Comparison of ENCODE assay signal across 9 mouse cellular contexts in the genomic region with DNA sequence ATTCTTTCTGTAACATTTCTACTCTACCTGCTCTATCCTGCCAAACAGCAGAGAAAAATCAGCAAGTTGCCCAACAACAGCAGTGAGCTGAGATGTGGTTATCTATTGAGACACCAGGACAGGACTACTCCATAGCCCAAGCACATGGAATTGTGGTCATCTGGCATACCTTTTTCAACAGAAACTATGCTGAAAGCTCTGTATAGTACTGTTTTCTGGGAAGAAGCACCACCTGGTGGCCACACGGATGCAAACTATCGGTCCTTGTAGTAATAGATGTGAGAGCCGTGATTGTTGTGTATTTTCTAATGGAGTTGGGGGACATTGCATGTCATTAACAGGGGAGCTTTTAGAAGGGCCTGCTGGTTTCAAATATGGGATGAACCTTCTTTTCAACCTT. TPM values are rescaled to one million over a fixed set of nuclear protein-coding genes. Genes with fewer than 3 reads are reported as not detected.
A peak's percentile ranks its signal among the peaks of the same experiment; 100 is the strongest.
DNase-seq lines count a peak whose midpoint lies in the region; ATAC-seq and TF ChIP-seq lines count a peak whose summit lies in the region.
"Had no signal": no experiment of that assay in that cellular context is flagged by ENCODE, and none has a peak within 500 bp of the region (broad histone marks: within the 10 kb centered on the region; RNA-seq: fewer than 3 reads in every experiment).

No protein-coding gene starts in this region.

- H3K4me3 ChIP-seq in midbrain, embryonic 11.5 days (ENCODE audit: low read depth, low read length), result no peak overlapping the region
- no peak overlapping the region for H3K4me3 ChIP-seq in midbrain, embryonic 10.5 days
- H3K4me3 ChIP-seq in liver, embryonic 14.5 days (ENCODE audit: insufficient read depth in 1 of 2, low read depth in 2 of 2, low read length in 2 of 2), result no peak overlapping the region
- H3K4me3 ChIP-seq: megakaryocyte, embryonic 14.5 days had no signal

- peak; percentile 58; the same call in 1 of the 2 replicates for TF ChIP-seq CTCF in brain, embryonic 14.5 days (IDR thresholded peaks at IDR 0.05; ENCODE audit: borderline replicate concordance, extremely low read depth, insufficient read depth, insufficient read length)
- peak; percentile 61 for TF ChIP-seq CTCF in liver, embryonic 14.5 days (IDR thresholded peaks at IDR 0.05; ENCODE audit: low read depth)

- H3K36me3 ChIP-seq in midbrain, embryonic 11.5 days (ENCODE audit: control insufficient read depth, insufficient read depth, low read length), result no peaks in the 10 kb centered on the region
- no peaks in the 10 kb centered on the region for H3K36me3 ChIP-seq in midbrain, embryonic 10.5 days
- no peaks in the 10 kb centered on the region for H3K36me3 ChIP-seq in liver, embryonic 14.5 days (replicated peaks; ENCODE audit: control insufficient read depth, insufficient read depth, low read depth)

- H3K27me3 ChIP-seq in midbrain, embryonic 11.5 days (ENCODE audit: control insufficient read depth, insufficient read depth, low read length), result no peaks in the 10 kb centered on the region
- no peaks in the 10 kb centered on the region for H3K27me3 ChIP-seq in midbrain, embryonic 10.5 days (ENCODE audit: low read depth, poor library complexity, severe bottlenecking)
- H3K27me3 ChIP-seq in liver, embryonic 14.5 days (ENCODE audit: control insufficient read depth, insufficient read depth, low read length), result no peaks in the 10 kb centered on the region
- H3K27me3 ChIP-seq: megakaryocyte, embryonic 14.5 days had no signal

- peaks cover 2% of the 10 kb centered on the region; the same call in 1 of the 2 replicates for H3K4me1 ChIP-seq in midbrain, embryonic 11.5 days (ENCODE audit: control insufficient read depth, insufficient read depth, low read length)
- peaks cover 8% of the 10 kb centered on the region for H3K4me1 ChIP-seq in midbrain, embryonic 10.5 days
- no peaks in the 10 kb centered on the region; a peak in 1 of 4 replicates for H3K4me1 ChIP-seq in liver, embryonic 14.5 days (replicated peaks; ENCODE audit: control insufficient read depth in 2 of 2, insufficient read depth in 2 of 2, low read length in 1 of 2)

- H3K27ac ChIP-seq in midbrain, embryonic 11.5 days (ENCODE audit: low read depth, low read length), result no peak overlapping the region
- no peak overlapping the region for H3K27ac ChIP-seq in midbrain, embryonic 10.5 days (replicated peaks)
- H3K27ac ChIP-seq in liver, embryonic 14.5 days, result no peak overlapping the region

- 25% methylated on average over 3 of the region's 3 CpGs for WGBS in midbrain, embryonic 11.5 days
- 31% methylated on average over 3 of the region's 3 CpGs for WGBS in midbrain, embryonic 10.5 days
- WGBS in liver, embryonic 14.5 days (ENCODE audit: insufficient replicate concordance), result 34% methylated on average over 3 of the region's 3 CpGs

- no peaks in the 10 kb centered on the region for H3K9me3 ChIP-seq in midbrain, embryonic 11.5 days (ENCODE audit: control insufficient read depth, low read length)
- H3K9me3 ChIP-seq in midbrain, embryonic 10.5 days (replicated peaks), result no peaks in the 10 kb centered on the region
- no peaks in the 10 kb centered on the region for H3K9me3 ChIP-seq in liver, embryonic 14.5 days (ENCODE audit: control insufficient read depth, low read length)
- H3K9me3 ChIP-seq: megakaryocyte, embryonic 14.5 days had no signal

- no peak for TF ChIP-seq EP300 in liver, embryonic 14.5 days (IDR thresholded peaks at IDR 0.05; ENCODE audit: low read depth)

- H3K9ac ChIP-seq in midbrain, embryonic 11.5 days (ENCODE audit: low read length), result no peak overlapping the region
- no peak overlapping the region for H3K9ac ChIP-seq in liver, embryonic 14.5 days (replicated peaks)

- ATAC-seq in cerebellum, adult (ENCODE audit: insufficient number of reproducible peaks, low FRiP score, low TSS enrichment), result no peak
- ATAC-seq in midbrain, embryonic 11.5 days (ENCODE audit: low FRiP score), result no peak
- ATAC-seq in granulocyte monocyte progenitor cell, adult 5-6 weeks (replicated peaks; ENCODE audit: poor library complexity, severe bottlenecking), result 0 out of 2 replicates have a peak, but pooled peaks have one; percentile 13
- ATAC-seq in liver, embryonic 14.5 days (ENCODE audit: insufficient read depth), result no peak

- DNase-seq in cerebellum, adult 11 months, result peak; percentile 58
- peak; percentile 85 for DNase-seq in midbrain, embryonic 11.5 days (ENCODE audit: low spot score, missing footprints)
- no peak for DNase-seq in midbrain, embryonic 10.5 days (ENCODE audit: low spot score)
- peak; percentile 68 for DNase-seq in brain, embryonic 14.5 days (ENCODE audit: low read depth)
- DNase-seq in liver, embryonic 14.5 days (ENCODE audit: low read depth in 3 of 3, low spot score in 3 of 3), result no peak
- peak; percentile 19 to 69 for DNase-seq in spleen, postnatal 10 days (ENCODE audit: low spot score in 2 of 2)

- no peak for TF ChIP-seq POLR2A in brain, embryonic 14.5 days (IDR thresholded peaks at IDR 0.05; ENCODE audit: borderline replicate concordance, extremely low read depth, insufficient read depth, insufficient read length, poor library complexity, severe bottlenecking)

- no peak overlapping the region for H3K4me2 ChIP-seq in midbrain, embryonic 11.5 days
- H3K4me2 ChIP-seq in liver, embryonic 14.5 days (ENCODE audit: low read depth), result no peak overlapping the region

RNA-seq across cellular contexts. Expression of a gene that starts 2.4 kb away (rescaled TPM):
- 136 and 144 TPM in 2 replicates for polyA plus RNA-seq in midbrain, embryonic 11.5 days (2014; fragmentation: Nextera tagmentation; extraction: Ambion mirVana)
- 132 and 138 TPM in 2 replicates for polyA plus RNA-seq in midbrain, embryonic 10.5 days (2016; fragmentation: Nextera tagmentation; extraction: Ambion mirVana)
- polyA plus RNA-seq in brain, embryonic 14.5 days (2012; rRNA removed), result 75.7 and 83.7 TPM in 2 replicates
- 82.6 and 83.4 TPM in 2 replicates for total RNA-seq in granulocyte monocyte progenitor cell, adult 5-6 weeks (2014; fragmentation: Nextera tagmentation)
- total RNA-seq in granulocyte monocyte progenitor cell, adult 5-6 weeks (2017), result 208 and 223 TPM in 2 replicates
- polyA plus RNA-seq in liver, embryonic 14.5 days (2012; rRNA removed), result 13.3 and 24.5 TPM in 2 replicates
- 51.9 and 54.6 TPM in 2 replicates for polyA plus RNA-seq in liver, embryonic 14.5 days (2014; fragmentation: Nextera tagmentation; extraction: Ambion mirVana)

RNA-seq across cellular contexts. Expression of a gene that starts 10.3 kb away (rescaled TPM):
- polyA plus RNA-seq in midbrain, embryonic 11.5 days (2014; fragmentation: Nextera tagmentation; extraction: Ambion mirVana), result 114 and 120 TPM in 2 replicates
- polyA plus RNA-seq in midbrain, embryonic 10.5 days (2016; fragmentation: Nextera tagmentation; extraction: Ambion mirVana), result 107 and 110 TPM in 2 replicates
- 159 and 183 TPM in 2 replicates for polyA plus RNA-seq in brain, embryonic 14.5 days (2012; rRNA removed)
- total RNA-seq in granulocyte monocyte progenitor cell, adult 5-6 weeks (2014; fragmentation: Nextera tagmentation), result 53.7 and 64.0 TPM in 2 replicates
- total RNA-seq in granulocyte monocyte progenitor cell, adult 5-6 weeks (2017), result 79.6 and 99.7 TPM in 2 replicates
- 40.4 and 105 TPM in 2 replicates for polyA plus RNA-seq in liver, embryonic 14.5 days (2012; rRNA removed)
- 135 and 136 TPM in 2 replicates for polyA plus RNA-seq in liver, embryonic 14.5 days (2014; fragmentation: Nextera tagmentation; extraction: Ambion mirVana)

RNA-seq across cellular contexts. Expression of a gene that starts 35.8 kb away (rescaled TPM):
- polyA plus RNA-seq in midbrain, embryonic 11.5 days (2014; fragmentation: Nextera tagmentation; extraction: Ambion mirVana), result 370 and 373 TPM in 2 replicates
- polyA plus RNA-seq in midbrain, embryonic 10.5 days (2016; fragmentation: Nextera tagmentation; extraction: Ambion mirVana), result 410 and 455 TPM in 2 replicates
- 122 and 143 TPM in 2 replicates for polyA plus RNA-seq in brain, embryonic 14.5 days (2012; rRNA removed)
- 21.4 and 22.9 TPM in 2 replicates for total RNA-seq in granulocyte monocyte progenitor cell, adult 5-6 weeks (2014; fragmentation: Nextera tagmentation)
- total RNA-seq in granulocyte monocyte progenitor cell, adult 5-6 weeks (2017), result 20.6 and 21.4 TPM in 2 replicates
- 29.2 and 36.3 TPM in 2 replicates for polyA plus RNA-seq in liver, embryonic 14.5 days (2012; rRNA removed)
- polyA plus RNA-seq in liver, embryonic 14.5 days (2014; fragmentation: Nextera tagmentation; extraction: Ambion mirVana), result 55.4 and 59.3 TPM in 2 replicates

RNA-seq across cellular contexts. Expression of a gene that starts 55.8 kb away (rescaled TPM):
- polyA plus RNA-seq in midbrain, embryonic 11.5 days (2014; fragmentation: Nextera tagmentation; extraction: Ambion mirVana), result not detected in 2 replicates
- polyA plus RNA-seq in midbrain, embryonic 10.5 days (2016; fragmentation: Nextera tagmentation; extraction: Ambion mirVana), result not detected in 2 replicates
- 0.07 and 0.15 TPM in 2 replicates for polyA plus RNA-seq in brain, embryonic 14.5 days (2012; rRNA removed)
- not detected in 2 replicates for total RNA-seq in granulocyte monocyte progenitor cell, adult 5-6 weeks (2014; fragmentation: Nextera tagmentation)
- total RNA-seq in granulocyte monocyte progenitor cell, adult 5-6 weeks (2017), result 0.21 and 1.6 TPM in 2 replicates
- not detected in 2 replicates for polyA plus RNA-seq in liver, embryonic 14.5 days (2012; rRNA removed)
- polyA plus RNA-seq in liver, embryonic 14.5 days (2014; fragmentation: Nextera tagmentation; extraction: Ambion mirVana), result 0.11 TPM in 1 of 2 replicates, not detected in the other

RNA-seq across cellular contexts. Expression of a gene that starts 55.9 kb away (rescaled TPM):
- 0.93 and 1.4 TPM in 2 replicates for polyA plus RNA-seq in midbrain, embryonic 11.5 days (2014; fragmentation: Nextera tagmentation; extraction: Ambion mirVana)
- 1.5 and 1.6 TPM in 2 replicates for polyA plus RNA-seq in midbrain, embryonic 10.5 days (2016; fragmentation: Nextera tagmentation; extraction: Ambion mirVana)
- 0.39 and 0.74 TPM in 2 replicates for polyA plus RNA-seq in brain, embryonic 14.5 days (2012; rRNA removed)
- not detected in 2 replicates for total RNA-seq in granulocyte monocyte progenitor cell, adult 5-6 weeks (2014; fragmentation: Nextera tagmentation)
- total RNA-seq in granulocyte monocyte progenitor cell, adult 5-6 weeks (2017), result 1.1 and 1.2 TPM in 2 replicates
- polyA plus RNA-seq in liver, embryonic 14.5 days (2012; rRNA removed), result 2.8 and 3.9 TPM in 2 replicates
- polyA plus RNA-seq in liver, embryonic 14.5 days (2014; fragmentation: Nextera tagmentation; extraction: Ambion mirVana), result 3.9 and 4.4 TPM in 2 replicates

Comparison
In these comparisons a context has a peak if more than half of its experiments do, and no peak if none do; other contexts are left out.
1. DNase-seq: peak in cerebellum, adult 11 months (single experiment), midbrain, embryonic 11.5 days (single experiment), brain, embryonic 14.5 days (single experiment) and spleen, postnatal 10 days (2 of 2); none in midbrain, embryonic 10.5 days (single experiment) and liver, embryonic 14.5 days (0 of 3).